Mouse (Mus musculus): ENCODE measurements around the gene Zfp771. TPM values are rescaled to one million over a fixed set of nuclear protein-coding genes. Genes with fewer than 3 reads are reported as not detected.
"Not testable (repeated sequence)": the region's sequence is repeated elsewhere in the genome, so short reads cannot be mapped to it uniquely, and the experiment has no call there.

The Zfp771 gene
- polyA plus RNA-seq, 1 experiment from 2014 or later, result 15.0 TPM

DNA sequence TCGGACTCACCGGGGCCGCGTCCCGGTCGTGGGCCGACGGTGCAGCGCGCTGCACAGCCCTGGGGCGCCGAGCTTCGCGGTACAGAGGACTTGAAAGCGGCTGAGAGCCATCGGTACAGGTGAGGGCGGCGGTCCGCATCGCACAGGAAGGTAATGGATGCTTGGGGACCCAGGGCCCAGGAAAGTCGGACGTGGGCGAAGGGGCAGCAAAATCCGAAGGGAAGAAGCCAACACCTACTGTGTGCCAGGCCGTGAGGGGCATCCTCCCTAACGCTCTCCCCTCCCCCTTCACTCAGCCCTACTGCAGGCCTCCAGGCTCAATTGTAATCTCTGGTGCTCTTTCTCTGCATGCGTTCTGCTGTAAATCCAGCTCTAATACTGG is 10.7 kb upstream of the Zfp771 start:
- peak overlapping the region; percentile 92 for H3K27ac ChIP-seq (replicated peaks)
- under 1% methylated on average over 27 of the region's 27 CpGs for WGBS (ENCODE audit: insufficient replicate concordance)
- peak overlapping the region; percentile 95 for H3K9ac ChIP-seq
- peak overlapping the region; percentile 90 for H3K4me3 ChIP-seq (replicated peaks)
- peak overlapping the region; percentile 91 for H3K4me2 ChIP-seq
- no peaks in the 10 kb centered on the region for H3K27me3 ChIP-seq
- ATAC-seq (ENCODE audit: insufficient read depth), result peak; percentile 49
- peaks cover 55% of the 10 kb centered on the region for H3K4me1 ChIP-seq (replicated peaks)
- peaks cover 40% of the 10 kb centered on the region for H3K36me3 ChIP-seq (replicated peaks)
- H3K9me3 ChIP-seq (replicated peaks), result no peaks in the 10 kb centered on the region

DNA sequence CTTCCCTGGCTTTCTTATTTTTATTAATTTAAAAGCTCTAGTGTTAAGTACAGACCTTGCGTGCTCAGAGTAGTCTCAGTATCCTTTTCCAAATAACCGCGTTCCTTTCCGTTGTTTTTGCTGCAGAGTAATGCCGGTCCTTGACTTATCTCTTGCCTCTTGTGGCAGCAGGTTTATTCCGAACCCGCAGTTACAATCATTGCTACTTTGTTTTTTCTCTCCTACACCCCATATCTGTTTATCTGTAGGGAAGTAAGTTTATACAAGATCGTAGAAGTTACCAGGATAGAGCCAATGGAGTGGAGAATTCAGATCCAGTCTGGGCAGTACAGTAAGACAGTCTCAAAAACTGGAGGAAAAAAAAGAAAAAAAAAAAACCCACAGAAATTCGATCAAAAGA is 10.3 kb upstream of the Zfp771 start:
- Histone ChIP-seq H3K27me3 (no peaks in the 10 kb centered on the region), H3K9ac (peak overlapping the region; percentile 95), H3K4me1 (replicated peaks) (peaks cover 51% of the 10 kb centered on the region), H3K4me3 (replicated peaks) (peak overlapping the region; percentile 90), H3K4me2 (peak overlapping the region; percentile 91), H3K9me3 (replicated peaks) (no peaks in the 10 kb centered on the region), H3K36me3 (replicated peaks) (peaks cover 40% of the 10 kb centered on the region), H3K27ac (replicated peaks) (peak overlapping the region; percentile 92)
- ATAC-seq (ENCODE audit: insufficient read depth), result no peak
- under 1% methylated on average over 9 of the region's 9 CpGs for WGBS (ENCODE audit: insufficient replicate concordance)

DNA sequence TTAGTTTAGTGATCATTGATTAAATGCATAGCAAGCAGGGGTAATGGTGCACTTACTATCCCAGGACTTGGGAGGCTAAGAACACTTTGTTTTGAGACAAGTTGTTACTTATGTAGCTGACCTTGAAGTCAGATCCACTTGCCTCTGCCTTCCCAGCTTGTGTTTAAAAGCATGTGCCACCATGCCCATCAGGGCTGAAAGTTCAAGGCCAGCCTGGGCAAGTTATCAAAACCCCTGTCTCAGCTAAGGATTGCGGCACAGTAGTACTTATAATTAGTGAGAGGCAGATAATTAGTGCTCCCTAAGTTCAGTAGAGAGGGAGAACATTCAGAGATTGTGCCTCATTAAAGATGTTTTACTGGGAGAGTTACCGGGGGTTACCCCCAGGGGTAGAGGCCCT is 9.3 kb upstream of the Zfp771 start:
- no peak overlapping the region for H3K4me3 ChIP-seq (replicated peaks)
- WGBS (ENCODE audit: insufficient replicate concordance), result 95% methylated on average over 2 of the region's 2 CpGs
- no peak for ATAC-seq (ENCODE audit: insufficient read depth)
- no peaks in the 10 kb centered on the region for H3K9me3 ChIP-seq (replicated peaks)
- no peaks in the 10 kb centered on the region for H3K27me3 ChIP-seq
- H3K27ac ChIP-seq (replicated peaks), result no peak overlapping the region
- H3K4me1 ChIP-seq (replicated peaks), result peaks cover 42% of the 10 kb centered on the region
- H3K36me3 ChIP-seq (replicated peaks), result peaks cover 40% of the 10 kb centered on the region
- H3K9ac ChIP-seq, result no peak overlapping the region
- H3K4me2 ChIP-seq, result no peak overlapping the region

DNA sequence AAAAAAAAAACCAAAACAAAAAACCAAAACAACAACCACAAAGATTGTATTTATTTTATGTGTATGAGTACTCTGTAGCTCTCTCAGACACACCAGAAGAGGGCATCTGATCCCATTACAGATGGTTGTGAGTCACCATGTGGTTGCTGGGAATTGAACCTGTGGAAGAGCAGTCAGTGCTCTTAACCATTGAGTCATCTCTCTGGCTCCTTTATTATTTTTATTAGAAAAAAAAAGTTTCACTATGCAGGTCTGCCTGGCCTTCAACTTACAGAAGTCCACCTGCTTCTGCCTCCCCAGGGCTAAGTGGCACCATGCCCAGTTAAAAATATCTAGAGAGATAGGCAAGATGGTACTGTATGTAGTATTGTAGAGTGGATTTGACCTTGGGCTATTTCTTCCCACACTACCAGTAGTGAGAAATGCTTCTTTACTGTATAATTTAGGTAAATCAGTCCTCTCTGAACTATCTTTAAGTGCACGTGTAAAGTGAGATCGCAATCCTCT is 660 bp upstream of the Zfp771 start:
- Histone ChIP-seq H3K9ac (no peak overlapping the region), H3K4me3 (replicated peaks) (peak overlapping the region; percentile 84), H3K27me3 (no peaks in the 10 kb centered on the region), H3K36me3 (replicated peaks) (no peaks in the 10 kb centered on the region), H3K9me3 (replicated peaks) (no peaks in the 10 kb centered on the region), H3K4me1 (replicated peaks) (peaks cover 35% of the 10 kb centered on the region), H3K27ac (replicated peaks) (peak overlapping the region; percentile 91; the same call in 1 of the 2 replicates), H3K4me2 (peak overlapping the region; percentile 100)
- ATAC-seq (ENCODE audit: insufficient read depth), result no peak
- WGBS (ENCODE audit: insufficient replicate concordance), result 27% methylated on average over 2 of the region's 2 CpGs

DNA sequence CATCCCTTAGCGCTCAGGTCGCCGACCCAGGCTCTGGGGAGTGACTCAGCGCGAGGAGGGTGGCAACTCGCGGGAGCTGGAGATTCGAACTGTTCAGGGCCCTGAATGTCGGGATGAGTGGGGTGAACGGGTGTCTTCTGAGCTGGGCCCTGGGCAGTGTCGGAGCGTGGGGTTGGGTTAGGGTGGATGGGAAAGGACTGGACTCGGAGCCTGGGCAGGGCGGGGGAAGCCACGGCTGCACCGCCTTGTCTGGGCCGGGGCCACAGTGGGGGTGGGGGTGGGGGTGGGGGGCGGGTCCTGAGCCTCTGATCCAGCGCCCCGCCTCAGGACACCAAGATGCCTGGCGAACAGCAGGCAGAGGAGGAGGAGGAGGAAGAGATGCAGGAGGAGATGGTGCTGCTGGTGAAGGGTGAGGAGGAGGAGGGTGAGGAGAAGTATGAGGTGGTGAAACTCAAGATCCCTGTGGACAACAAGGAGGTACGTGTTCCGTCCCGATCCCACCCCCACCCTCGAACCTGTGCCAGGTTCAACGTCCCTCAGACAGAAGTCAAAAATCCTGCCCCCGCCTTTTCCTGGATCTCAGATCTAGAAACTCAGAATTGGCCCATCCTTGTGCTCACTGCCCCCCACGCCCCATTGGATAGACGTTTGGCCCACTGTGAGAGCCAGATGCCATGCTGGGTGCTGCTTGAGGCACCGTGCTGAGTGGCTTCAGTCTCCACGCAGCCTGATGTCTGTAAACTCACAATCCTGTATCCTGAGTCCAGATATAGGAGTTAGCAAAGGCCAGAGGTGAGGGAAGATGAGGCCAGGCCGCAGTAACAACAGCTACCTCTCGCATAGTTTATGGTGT is 810 bp downstream of the Zfp771 start:
- no peaks in the 10 kb centered on the region for H3K9me3 ChIP-seq (replicated peaks)
- peak overlapping the region; percentile 100 for H3K4me2 ChIP-seq
- H3K27me3 ChIP-seq, result no peaks in the 10 kb centered on the region
- peak; percentile 50; the same call in 1 of the 2 replicates for ATAC-seq (ENCODE audit: insufficient read depth)
- peak overlapping the region; percentile 84 for H3K4me3 ChIP-seq (replicated peaks)
- 11% methylated on average over 32 of the region's 33 CpGs for WGBS (ENCODE audit: insufficient replicate concordance)
- H3K9ac ChIP-seq, result peak overlapping the region; percentile 88
- peak overlapping the region; percentile 91 for H3K27ac ChIP-seq (replicated peaks)
- peaks cover 35% of the 10 kb centered on the region for H3K4me1 ChIP-seq (replicated peaks)
- peaks cover 4% of the 10 kb centered on the region; the same call in 1 of the 2 replicates for H3K36me3 ChIP-seq (replicated peaks)

DNA sequence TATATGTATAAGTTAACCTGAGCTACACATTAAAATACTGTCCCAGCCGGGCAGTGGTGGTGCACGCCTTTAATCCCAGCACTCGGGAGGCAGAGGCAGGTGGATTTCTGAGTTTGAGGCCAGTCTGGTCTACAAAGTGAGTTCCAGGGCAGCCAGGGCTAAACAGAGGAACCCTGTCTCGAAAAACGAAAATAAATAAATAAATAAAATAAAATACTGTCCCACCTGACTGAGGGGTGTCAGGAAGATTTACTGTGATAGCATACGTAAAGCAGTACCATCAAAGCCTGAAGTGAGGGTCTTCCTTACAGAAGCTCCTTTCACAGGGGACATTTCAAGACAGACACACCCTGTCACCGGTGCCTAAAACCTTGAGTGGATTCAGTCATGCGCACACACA is 6.4 kb downstream of the Zfp771 start:
- H3K4me3 ChIP-seq (replicated peaks); H3K9ac ChIP-seq; H3K27ac ChIP-seq (replicated peaks); H3K9me3 ChIP-seq (replicated peaks); H3K4me2 ChIP-seq; ATAC-seq (ENCODE audit: insufficient read depth); H3K27me3 ChIP-seq; H3K36me3 ChIP-seq (replicated peaks): not testable (repeated sequence)
- 78% methylated on average over 8 of the region's 8 CpGs for WGBS (ENCODE audit: insufficient replicate concordance)
- peaks cover 43% of the 10 kb centered on the region for H3K4me1 ChIP-seq (replicated peaks)

DNA sequence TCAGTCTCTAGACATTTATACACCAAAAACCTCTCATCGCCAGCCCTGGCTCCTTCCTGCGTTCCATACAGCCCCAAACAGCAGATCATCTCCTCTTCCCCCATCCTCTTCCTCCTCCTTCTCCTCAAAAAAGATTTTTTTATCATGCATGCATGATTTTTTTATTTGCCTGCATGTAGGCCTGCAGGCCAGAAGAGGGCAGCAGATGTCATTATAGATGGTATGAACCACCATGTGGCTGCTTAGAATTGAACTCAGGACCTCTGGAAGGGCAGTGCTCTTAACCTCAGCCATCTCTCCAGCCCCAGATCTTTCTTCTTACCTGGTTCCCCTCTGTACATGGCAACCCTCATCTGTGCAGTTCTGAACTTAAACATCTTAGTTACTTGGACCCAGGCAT is 8.3 kb downstream of the Zfp771 start:
- H3K9me3 ChIP-seq (replicated peaks), result no peaks in the 10 kb centered on the region
- no peak overlapping the region for H3K4me3 ChIP-seq (replicated peaks)
- no peak overlapping the region for H3K9ac ChIP-seq
- H3K27ac ChIP-seq (replicated peaks), result no peak overlapping the region
- WGBS (ENCODE audit: insufficient replicate concordance), result 48% methylated on average over 2 of the region's 2 CpGs
- no peak overlapping the region for H3K4me2 ChIP-seq
- H3K4me1 ChIP-seq (replicated peaks), result peaks cover 47% of the 10 kb centered on the region
- no peak for ATAC-seq (ENCODE audit: insufficient read depth)
- no peaks in the 10 kb centered on the region for H3K27me3 ChIP-seq
- peaks cover 21% of the 10 kb centered on the region for H3K36me3 ChIP-seq (replicated peaks)

DNA sequence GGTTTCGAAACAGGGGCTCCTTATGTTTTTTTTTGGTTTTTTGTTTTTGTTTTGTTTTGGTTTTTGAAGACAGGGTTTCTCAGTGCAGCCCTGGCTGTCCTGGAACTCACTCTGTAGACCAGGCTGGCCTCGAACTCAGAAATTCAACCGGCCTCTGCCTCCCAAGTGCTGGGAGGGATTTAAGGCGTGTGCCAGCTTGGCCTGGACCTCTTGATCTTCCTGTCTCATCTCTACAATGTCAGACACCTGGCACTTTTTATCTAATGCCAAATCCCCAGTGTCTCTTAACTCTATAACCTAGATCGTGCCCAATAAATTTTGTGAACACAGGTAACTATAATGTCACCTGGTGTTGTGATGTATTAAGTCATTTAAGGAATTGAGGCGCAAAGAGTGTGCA is 9.3 kb downstream of the Zfp771 start:
- Histone ChIP-seq H3K4me3 (replicated peaks) (peak overlapping the region; percentile 73), H3K4me2 (peak overlapping the region; percentile 91), H3K27me3 (no peaks in the 10 kb centered on the region), H3K27ac (replicated peaks) (peak overlapping the region; percentile 91), H3K9me3 (replicated peaks) (no peaks in the 10 kb centered on the region), H3K9ac (peak overlapping the region; percentile 69), H3K4me1 (replicated peaks) (peaks cover 50% of the 10 kb centered on the region), H3K36me3 (replicated peaks) (peaks cover 21% of the 10 kb centered on the region)
- WGBS (ENCODE audit: insufficient replicate concordance), result 66% methylated on average over 6 of the region's 6 CpGs
- no peak for ATAC-seq (ENCODE audit: insufficient read depth)

DNA sequence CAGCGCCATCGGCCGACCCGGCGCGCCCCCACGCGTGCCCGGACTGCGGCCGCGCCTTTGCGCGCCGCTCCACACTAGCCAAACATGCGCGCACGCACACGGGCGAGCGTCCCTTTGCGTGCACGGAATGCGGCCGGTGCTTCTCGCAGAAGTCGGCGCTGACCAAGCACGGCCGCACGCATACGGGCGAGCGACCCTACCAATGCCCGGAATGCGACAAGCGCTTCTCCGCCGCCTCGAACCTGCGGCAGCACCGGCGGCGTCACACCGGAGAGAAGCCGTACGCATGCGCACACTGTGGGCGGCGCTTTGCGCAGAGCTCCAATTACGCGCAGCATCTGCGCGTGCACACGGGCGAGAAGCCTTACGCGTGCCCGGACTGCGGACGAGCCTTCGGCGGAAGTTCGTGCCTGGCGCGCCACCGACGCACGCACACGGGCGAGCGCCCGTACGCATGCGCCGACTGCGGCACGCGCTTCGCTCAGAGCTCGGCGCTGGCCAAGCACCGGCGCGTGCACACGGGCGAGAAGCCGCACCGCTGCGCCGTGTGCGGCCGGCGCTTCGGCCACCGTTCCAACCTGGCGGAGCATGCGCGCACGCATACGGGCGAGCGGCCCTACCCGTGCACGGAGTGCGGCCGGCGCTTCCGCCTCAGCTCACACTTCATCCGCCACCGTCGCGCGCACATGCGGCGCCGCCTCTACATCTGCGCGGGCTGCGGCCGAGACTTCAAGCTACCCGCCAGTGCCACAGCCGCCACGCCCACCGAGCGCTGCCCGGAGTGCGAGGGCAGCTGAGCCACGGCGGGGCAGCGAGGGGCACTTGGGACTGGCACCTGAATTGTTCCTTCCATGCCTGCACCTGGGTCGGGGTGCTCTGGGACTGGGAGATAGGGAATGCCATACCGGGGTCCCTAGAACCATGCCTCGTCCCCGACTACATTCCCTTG is 10.0 kb downstream of the Zfp771 start:
- ATAC-seq (ENCODE audit: insufficient read depth), result peak; percentile 93
- H3K4me1 ChIP-seq (replicated peaks), result peaks cover 57% of the 10 kb centered on the region
- H3K9me3 ChIP-seq (replicated peaks), result no peaks in the 10 kb centered on the region
- WGBS (ENCODE audit: insufficient replicate concordance), result under 1% methylated on average over 136 of the region's 136 CpGs
- peaks cover 26% of the 10 kb centered on the region for H3K36me3 ChIP-seq (replicated peaks)
- peak overlapping the region; percentile 73 for H3K4me3 ChIP-seq (replicated peaks)
- no peaks in the 10 kb centered on the region for H3K27me3 ChIP-seq
- H3K4me2 ChIP-seq, result peak overlapping the region; percentile 91
- H3K9ac ChIP-seq, result peak overlapping the region; percentile 69
- peak overlapping the region; percentile 91 for H3K27ac ChIP-seq (replicated peaks)

DNA sequence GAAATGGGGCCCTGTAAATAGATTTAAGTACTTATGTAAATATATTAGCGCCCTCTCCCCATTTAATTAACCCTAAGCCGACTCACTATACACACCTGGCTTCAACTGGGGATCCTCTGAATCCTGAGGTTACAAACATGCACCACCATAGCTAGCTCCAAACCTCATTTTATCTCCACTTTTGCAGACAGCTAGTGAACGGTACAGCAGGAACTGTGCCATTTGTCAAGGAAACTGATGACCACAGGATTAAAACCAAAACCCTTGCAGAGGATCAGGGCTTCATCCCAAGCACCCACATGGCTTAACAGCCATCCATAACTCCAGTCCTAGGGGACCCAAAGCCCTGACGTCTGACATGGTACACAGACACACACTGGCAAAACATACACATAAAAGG is 10.9 kb downstream of the Zfp771 start:
- peak overlapping the region; percentile 91 for H3K4me2 ChIP-seq
- peaks cover 67% of the 10 kb centered on the region for H3K4me1 ChIP-seq (replicated peaks)
- peaks cover 22% of the 10 kb centered on the region for H3K36me3 ChIP-seq (replicated peaks)
- H3K9ac ChIP-seq, result no peak overlapping the region
- H3K9me3 ChIP-seq (replicated peaks), result no peaks in the 10 kb centered on the region
- peak overlapping the region; percentile 73 for H3K4me3 ChIP-seq (replicated peaks)
- H3K27ac ChIP-seq (replicated peaks), result peak overlapping the region; percentile 91
- WGBS (ENCODE audit: insufficient replicate concordance), result 7% methylated on average over 4 of the region's 4 CpGs
- H3K27me3 ChIP-seq, result no peaks in the 10 kb centered on the region
- no peak for ATAC-seq (ENCODE audit: insufficient read depth)

DNA sequence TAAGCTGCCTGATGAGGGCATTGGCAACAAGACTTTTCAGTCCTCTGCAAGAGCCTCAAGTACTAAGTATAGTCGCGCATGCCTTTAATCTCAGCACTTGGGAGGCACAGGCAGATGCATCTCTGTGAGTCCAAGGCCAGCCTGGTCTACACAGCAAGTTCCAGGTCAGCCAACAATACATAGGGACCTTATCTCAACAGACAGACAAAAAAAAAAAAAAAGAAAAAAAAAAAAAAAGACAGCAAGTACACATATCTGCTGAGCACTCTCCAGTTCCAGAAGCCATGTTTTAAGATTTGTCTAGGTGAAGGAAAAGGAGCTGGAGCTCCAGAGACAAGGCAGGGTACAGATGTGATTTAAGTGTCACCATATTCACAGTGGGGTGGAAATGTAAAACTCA is 11.9 kb downstream of the Zfp771 start:
- Histone ChIP-seq H3K4me3 (replicated peaks) (no peak overlapping the region), H3K36me3 (replicated peaks) (peaks cover 20% of the 10 kb centered on the region), H3K9me3 (replicated peaks) (no peaks in the 10 kb centered on the region), H3K4me1 (replicated peaks) (peaks cover 71% of the 10 kb centered on the region), H3K4me2 (no peak overlapping the region), H3K27ac (replicated peaks) (0 out of 2 replicates have a peak overlapping the region, but pooled peaks have one; percentile 91), H3K9ac (0 out of 2 replicates have a peak overlapping the region, but pooled peaks have one; percentile 1), H3K27me3 (no peaks in the 10 kb centered on the region)
- 29% methylated on average over 2 of the region's 2 CpGs for WGBS (ENCODE audit: insufficient replicate concordance)
- no peak for ATAC-seq (ENCODE audit: insufficient read depth)

Measured in liver, embryonic 15.5 days (tissue).